Mouse (Mus musculus): ENCODE results near the gene Fadd.

GRCm38 (mm10) chr7:144612351-144612750 lies 30.1 kb upstream of the Fadd start:
- TF ChIP-seq POLR2A (IDR thresholded peaks at IDR 0.05; ENCODE audit: borderline replicate concordance, extremely low read depth, low read depth, low read length) (no peak), CTCF (IDR thresholded peaks at IDR 0.05; ENCODE audit: insufficient read depth, low read length) (no peak)

Data from lung, adult 2 months (tissue).